Mouse (Mus musculus): ENCODE results near the gene Ddn.
"Not testable (repeated sequence)": the region's sequence is repeated elsewhere in the genome, so short reads cannot be mapped to it uniquely, and the experiment has no call there.

Gene Ddn

GRCm38 (mm10) chr15:98831684-98832035, 22.4 kb upstream of the Ddn start:
- DNase-seq (ENCODE audit: low spot score in 2 of 2): no peak

GRCm38 (mm10) chr15:98830736-98831683, 21.7 kb upstream of the Ddn start, which contains the start of gene Prkag1:
Gene Prkag1, minus strand, starts transcription at chr15:98831521.
- peak; percentile 90 to 93 for DNase-seq (ENCODE audit: low spot score in 2 of 2)

- no peak for DNase-seq (ENCODE audit: low spot score in 2 of 2)
Measured at GRCm38 (mm10) chr15:98827611-98828011, 18.3 kb upstream of the Ddn start.

- DNase-seq (ENCODE audit: low spot score in 2 of 2): no peak
Measured at GRCm38 (mm10) chr15:98823434-98823833, 14.1 kb upstream of the Ddn start.

- DNase-seq (ENCODE audit: low spot score in 2 of 2): no peak
Measured at GRCm38 (mm10) chr15:98822147-98822546, 12.9 kb upstream of the Ddn start.

- no peak for DNase-seq (ENCODE audit: low spot score in 2 of 2)
Measured at GRCm38 (mm10) chr15:98821403-98821802, 12.1 kb upstream of the Ddn start.

- no peak for DNase-seq (ENCODE audit: low spot score in 2 of 2)
Measured at GRCm38 (mm10) chr15:98820937-98821336, 11.6 kb upstream of the Ddn start.

- DNase-seq (ENCODE audit: low spot score in 2 of 2): no peak
Measured at GRCm38 (mm10) chr15:98818171-98818570, 8.9 kb upstream of the Ddn start.

- DNase-seq (ENCODE audit: low spot score in 2 of 2): peak in 1 of 2 experiments; percentile 38
Measured at GRCm38 (mm10) chr15:98812741-98813424, 3.6 kb upstream of the Ddn start.

GRCm38 (mm10) chr15:98810212-98810611, 922 bp upstream of the Ddn start:
- not testable (repeated sequence) for DNase-seq (ENCODE audit: low spot score in 2 of 2)

GRCm38 (mm10) chr15:98808651-98809134, 597 bp downstream of the Ddn start:
- DNase-seq (ENCODE audit: low spot score in 2 of 2): peak; percentile 42 to 68

- peak; percentile 68 to 71 for DNase-seq (ENCODE audit: low spot score in 2 of 2)
Measured at GRCm38 (mm10) chr15:98807895-98808650, 1.2 kb downstream of the Ddn start.

- no peak for DNase-seq (ENCODE audit: low spot score in 2 of 2)
Measured at GRCm38 (mm10) chr15:98806809-98807770, 2.2 kb downstream of the Ddn start.

GRCm38 (mm10) chr15:98806071-98806808, 3.0 kb downstream of the Ddn start:
- DNase-seq (ENCODE audit: low spot score in 2 of 2): no peak

GRCm38 (mm10) chr15:98805324-98806040, 3.8 kb downstream of the Ddn start:
- DNase-seq (ENCODE audit: low spot score in 2 of 2): peak; percentile 60 to 66

- DNase-seq (ENCODE audit: low spot score in 2 of 2): peak; percentile 89 to 94
Measured at GRCm38 (mm10) chr15:98804054-98804453, 5.2 kb downstream of the Ddn start.

- no peak for DNase-seq (ENCODE audit: low spot score in 2 of 2)
Measured at GRCm38 (mm10) chr15:98802926-98803325, 6.4 kb downstream of the Ddn start.

- peak; percentile 71 to 79 for DNase-seq (ENCODE audit: low spot score in 2 of 2)
Measured at GRCm38 (mm10) chr15:98799396-98799795, 9.9 kb downstream of the Ddn start.

GRCm38 (mm10) chr15:98798903-98799302, 10.4 kb downstream of the Ddn start:
- no peak for DNase-seq (ENCODE audit: low spot score in 2 of 2)
